Mouse (Mus musculus) testis, postnatal 14 days (tissue): Measurements from ENCODE around the gene Tspear.

Experiments used
- DNase-seq: peaks from one replicate; pipeline ENCODE4 v3.0.0; 2021; ENCODE audit warnings: low spot score

Gene Tspear

GRCm38 (mm10) chr10:77878985-77879384 is 192.6 kb downstream of the Tspear start:
- DNase-seq, result no peak

- DNase-seq, result no peak
These were observed 193.9 kb downstream of the Tspear start for GRCm38 (mm10) chr10:77880305-77880704.

GRCm38 (mm10) chr10:77882553-77882952 is 196.2 kb downstream of the Tspear start:
- DNase-seq, result no peak

- DNase-seq, result no peak
These were observed 199.8 kb downstream of the Tspear start for GRCm38 (mm10) chr10:77886007-77886747.

- DNase-seq, result no peak
These were observed 204.7 kb downstream of the Tspear start for GRCm38 (mm10) chr10:77890987-77891565.

- DNase-seq, result no peak
These were observed 209.2 kb downstream of the Tspear start for GRCm38 (mm10) chr10:77895562-77895961.

GRCm38 (mm10) chr10:77900126-77900525 is 213.8 kb downstream of the Tspear start:
- DNase-seq, result no peak

- no peak for DNase-seq
These were observed 214.8 kb downstream of the Tspear start for GRCm38 (mm10) chr10:77900903-77901818.

GRCm38 (mm10) chr10:77901871-77902210 is 215.5 kb downstream of the Tspear start:
- DNase-seq, result no peak

- peak; percentile 81 for DNase-seq
These were observed 216.0 kb downstream of the Tspear start, which contains the start of gene Lrrc3 for GRCm38 (mm10) chr10:77902211-77902893. TSS of gene Lrrc3 (minus strand) at chr10:77902536.

- peak; percentile 75 for DNase-seq
These were observed 216.7 kb downstream of the Tspear start for GRCm38 (mm10) chr10:77902894-77903715.

GRCm38 (mm10) chr10:77912605-77913004 is 226.2 kb downstream of the Tspear start:
- DNase-seq, result no peak

- DNase-seq, result no peak
These were observed 226.9 kb downstream of the Tspear start for GRCm38 (mm10) chr10:77913292-77913691.

- DNase-seq, result no peak
These were observed 230.4 kb downstream of the Tspear start for GRCm38 (mm10) chr10:77916636-77917335.

- no peak for DNase-seq
These were observed 234.6 kb downstream of the Tspear start for GRCm38 (mm10) chr10:77921009-77921408.

- no peak for DNase-seq
These were observed 236.3 kb downstream of the Tspear start for GRCm38 (mm10) chr10:77922681-77923080.

- no peak for DNase-seq
These were observed 239.8 kb downstream of the Tspear start for GRCm38 (mm10) chr10:77926140-77926539.

GRCm38 (mm10) chr10:77927375-77927774 is 241.0 kb downstream of the Tspear start:
- no peak for DNase-seq
